Mouse (Mus musculus): Measurements from ENCODE around the gene Ephx4. TPM values are rescaled to one million over a fixed set of nuclear protein-coding genes. Genes with fewer than 3 reads are reported as not detected.

The Ephx4 gene
- polyA plus RNA-seq, 1 experiment from 2014 or later, result 1.9 TPM

- H3K9ac ChIP-seq, result no peak overlapping the region
- no peaks in the 10 kb centered on the region for H3K9me3 ChIP-seq
- no peaks in the 10 kb centered on the region for H3K36me3 ChIP-seq
- 0 out of 2 replicates have a peak, but pooled peaks cover 1% of the 10 kb centered on the region for H3K27me3 ChIP-seq
- 66% methylated on average over 6 of the region's 6 CpGs for WGBS
- no peak overlapping the region for H3K27ac ChIP-seq
- no peak overlapping the region for H3K4me3 ChIP-seq
- peaks cover 12% of the 10 kb centered on the region for H3K4me1 ChIP-seq
- peak overlapping the region; percentile 73 for H3K4me2 ChIP-seq (replicated peaks)
- ATAC-seq (ENCODE audit: low FRiP score, low read depth), result no peak
Measured at GRCm38 (mm10) chr5:107436587-107437209, 34.2 kb downstream of the Ephx4 start.

DNA sequence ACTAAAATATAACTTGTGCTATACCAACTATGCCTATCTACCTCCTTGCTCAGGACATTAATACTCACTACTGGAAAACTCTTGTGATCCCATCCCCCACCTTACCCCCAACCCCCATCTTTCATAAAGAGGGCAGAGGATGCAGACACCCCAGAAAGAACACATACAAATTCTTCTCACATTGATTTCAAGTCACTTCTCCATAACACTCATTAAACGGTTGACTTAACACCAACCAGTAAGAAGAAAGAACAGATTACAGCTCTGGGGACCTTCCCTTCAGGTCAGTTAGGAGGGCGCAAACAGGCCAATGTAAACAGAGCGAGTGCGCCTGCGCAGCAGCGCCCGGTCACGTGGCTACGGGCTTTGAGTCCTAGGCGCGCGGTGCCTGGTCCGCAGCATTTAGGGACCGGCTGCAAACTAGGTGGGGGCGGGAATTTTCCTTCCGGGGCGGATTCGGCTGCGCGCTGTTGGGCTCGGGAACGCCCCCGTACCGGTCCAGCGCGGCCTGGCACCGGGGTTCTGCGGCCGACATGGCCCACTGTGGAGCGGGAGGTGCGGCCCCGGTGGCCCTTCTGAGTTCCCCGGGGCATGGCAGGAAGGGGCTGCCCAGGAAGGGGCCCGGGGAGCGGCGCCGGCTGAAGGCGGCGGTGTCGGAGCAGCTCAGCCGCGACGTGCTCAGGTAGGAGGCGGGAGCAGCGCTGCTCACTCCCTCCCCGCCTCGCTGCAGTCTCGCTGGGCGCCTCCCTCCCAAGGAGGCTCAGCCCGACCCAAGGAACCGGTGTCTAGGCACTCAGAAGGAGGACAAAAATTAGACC, 35.1 kb downstream of the Ephx4 start, which contains the start of gene Btbd8:
Btbd8 (plus strand) TSS at position 534 of the 818 bp plus-strand sequence.
- ATAC-seq (ENCODE audit: low FRiP score, low read depth), result peak; percentile 94
- H3K4me1 ChIP-seq, result peaks cover 16% of the 10 kb centered on the region
- H3K36me3 ChIP-seq, result no peaks in the 10 kb centered on the region
- WGBS, result under 1% methylated on average over 50 of the region's 51 CpGs
- no peaks in the 10 kb centered on the region for H3K9me3 ChIP-seq
- no peaks in the 10 kb centered on the region for H3K27me3 ChIP-seq
- peak within 1 kb of the TSS; percentile 89 for H3K27ac ChIP-seq
- H3K4me3 ChIP-seq, result peak within 1 kb of the TSS; percentile 83
- peak within 1 kb of the TSS; percentile 73 for H3K4me2 ChIP-seq (replicated peaks)
- H3K9ac ChIP-seq, result peak within 1 kb of the TSS; percentile 94

- no peaks in the 10 kb centered on the region for H3K9me3 ChIP-seq
- H3K36me3 ChIP-seq, result no peaks in the 10 kb centered on the region
- peak overlapping the region; percentile 83 for H3K4me3 ChIP-seq
- peak; percentile 13; the same call in 1 of the 2 replicates for ATAC-seq (ENCODE audit: low FRiP score, low read depth)
- H3K4me2 ChIP-seq (replicated peaks), result peak overlapping the region; percentile 73
- peak overlapping the region; percentile 89 for H3K27ac ChIP-seq
- 21% methylated on average over 7 of the region's 7 CpGs for WGBS
- no peaks in the 10 kb centered on the region for H3K27me3 ChIP-seq
- H3K9ac ChIP-seq, result peak overlapping the region; percentile 94
- peaks cover 18% of the 10 kb centered on the region for H3K4me1 ChIP-seq
Measured at GRCm38 (mm10) chr5:107438353-107438752, 35.8 kb downstream of the Ephx4 start.

DNA sequence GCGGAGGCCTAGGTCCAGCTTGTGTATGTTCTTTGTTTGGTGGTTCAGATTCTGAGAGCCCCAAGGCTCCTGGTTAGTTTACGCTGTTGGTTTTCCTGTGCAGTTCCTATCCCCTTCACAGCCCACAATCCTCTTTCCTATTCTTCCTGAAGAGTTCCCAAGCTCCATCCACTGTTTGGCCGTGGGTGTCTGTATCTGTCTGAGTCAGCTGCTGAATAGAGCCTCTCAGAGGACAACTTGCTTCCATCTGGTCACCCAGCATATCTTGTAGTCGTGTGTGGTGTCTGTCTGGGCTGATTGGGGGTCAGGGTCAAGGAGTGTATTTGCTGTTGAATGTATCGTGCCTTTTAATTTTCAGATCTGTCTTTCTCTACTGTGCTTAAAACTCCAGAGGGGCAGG, 39.3 kb downstream of the Ephx4 start:
- H3K9ac ChIP-seq, result no peak overlapping the region
- no peaks in the 10 kb centered on the region for H3K27me3 ChIP-seq
- H3K4me2 ChIP-seq (replicated peaks), result no peak overlapping the region
- peaks cover 18% of the 10 kb centered on the region for H3K4me1 ChIP-seq
- no peak for ATAC-seq (ENCODE audit: low FRiP score, low read depth)
- H3K36me3 ChIP-seq, result no peaks in the 10 kb centered on the region; the same call in 1 of the 2 replicates
- no peaks in the 10 kb centered on the region for H3K9me3 ChIP-seq
- H3K4me3 ChIP-seq, result no peak overlapping the region
- no peak overlapping the region for H3K27ac ChIP-seq
- 79% methylated on average over 5 of the region's 5 CpGs for WGBS

- ATAC-seq (ENCODE audit: low FRiP score, low read depth), result no peak
- Histone ChIP-seq H3K9me3 (no peaks in the 10 kb centered on the region), H3K36me3 (no peaks in the 10 kb centered on the region; the same call in 1 of the 2 replicates), H3K4me2 (replicated peaks) (no peak overlapping the region), H3K27me3 (no peaks in the 10 kb centered on the region), H3K4me1 (peaks cover 6% of the 10 kb centered on the region), H3K27ac (no peak overlapping the region), H3K4me3 (no peak overlapping the region), H3K9ac (no peak overlapping the region)
- 83% methylated on average over 4 of the region's 4 CpGs for WGBS
Measured at GRCm38 (mm10) chr5:107444251-107444650, 41.7 kb downstream of the Ephx4 start.

GRCm38 (mm10) chr5:107447977-107448376, 45.4 kb downstream of the Ephx4 start:
- Histone ChIP-seq H3K4me1 (no peaks in the 10 kb centered on the region), H3K4me2 (replicated peaks) (no peak overlapping the region), H3K27ac (no peak overlapping the region), H3K36me3 (peaks cover 8% of the 10 kb centered on the region; the same call in 1 of the 2 replicates), H3K9ac (no peak overlapping the region), H3K4me3 (no peak overlapping the region), H3K27me3 (no peaks in the 10 kb centered on the region), H3K9me3 (no peaks in the 10 kb centered on the region)
- WGBS, result 86% methylated on average over 4 of the region's 4 CpGs
- no peak for ATAC-seq (ENCODE audit: low FRiP score, low read depth)

DNA sequence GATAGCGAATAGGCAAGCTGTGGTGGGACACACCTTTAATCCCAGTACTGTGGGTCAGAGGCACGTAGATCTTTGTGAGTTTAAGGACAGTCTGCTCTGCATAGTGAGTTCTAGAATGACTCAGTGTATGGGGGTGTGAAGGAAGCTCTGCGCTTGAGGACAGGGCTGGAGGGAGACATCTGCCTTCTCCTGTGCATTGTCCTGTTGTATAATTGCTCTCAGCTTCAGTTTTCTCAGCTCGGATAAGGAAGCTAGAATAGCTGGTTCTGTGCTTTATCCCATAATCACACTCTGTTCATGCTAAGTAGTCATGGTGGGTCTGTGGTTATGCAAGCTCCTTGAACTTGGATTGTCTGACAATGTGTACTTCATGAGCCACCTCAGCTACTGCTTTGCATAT, 46.2 kb downstream of the Ephx4 start:
- H3K4me3 ChIP-seq, result no peak overlapping the region
- H3K9me3 ChIP-seq, result no peaks in the 10 kb centered on the region
- H3K4me2 ChIP-seq (replicated peaks), result no peak overlapping the region
- peaks cover 13% of the 10 kb centered on the region; the same call in 1 of the 2 replicates for H3K36me3 ChIP-seq
- H3K4me1 ChIP-seq, result no peaks in the 10 kb centered on the region
- no peak overlapping the region for H3K27ac ChIP-seq
- no peak overlapping the region for H3K9ac ChIP-seq
- WGBS, result 91% methylated on average over 4 of the region's 4 CpGs
- ATAC-seq (ENCODE audit: low FRiP score, low read depth), result no peak
- H3K27me3 ChIP-seq, result no peaks in the 10 kb centered on the region

DNA sequence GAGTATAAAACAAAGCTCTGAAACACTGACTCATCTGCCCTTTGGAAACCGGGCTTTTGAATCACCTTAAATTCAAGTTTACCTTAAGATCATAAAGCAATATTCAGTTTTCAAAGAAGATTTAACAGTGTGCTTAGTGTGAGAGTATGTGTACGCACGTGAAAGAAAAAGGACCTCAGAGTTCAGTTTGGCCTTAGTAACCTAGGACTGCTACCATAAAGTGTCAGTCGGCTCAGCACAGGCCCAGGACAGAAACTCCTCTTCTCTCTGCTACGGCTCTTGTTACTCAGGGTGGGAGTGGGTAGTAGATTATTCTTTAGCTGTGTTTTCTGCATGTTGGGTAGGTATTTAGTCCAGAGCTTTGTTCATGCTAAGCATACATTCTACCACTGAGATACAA, 47.1 kb downstream of the Ephx4 start:
- Histone ChIP-seq H3K9ac (no peak overlapping the region), H3K4me3 (no peak overlapping the region), H3K36me3 (peaks cover 15% of the 10 kb centered on the region; the same call in 1 of the 2 replicates), H3K4me2 (replicated peaks) (no peak overlapping the region), H3K27me3 (no peaks in the 10 kb centered on the region), H3K27ac (no peak overlapping the region), H3K4me1 (no peaks in the 10 kb centered on the region), H3K9me3 (no peaks in the 10 kb centered on the region)
- ATAC-seq (ENCODE audit: low FRiP score, low read depth), result no peak
- WGBS, result 89% methylated on average over 5 of the region's 5 CpGs

DNA sequence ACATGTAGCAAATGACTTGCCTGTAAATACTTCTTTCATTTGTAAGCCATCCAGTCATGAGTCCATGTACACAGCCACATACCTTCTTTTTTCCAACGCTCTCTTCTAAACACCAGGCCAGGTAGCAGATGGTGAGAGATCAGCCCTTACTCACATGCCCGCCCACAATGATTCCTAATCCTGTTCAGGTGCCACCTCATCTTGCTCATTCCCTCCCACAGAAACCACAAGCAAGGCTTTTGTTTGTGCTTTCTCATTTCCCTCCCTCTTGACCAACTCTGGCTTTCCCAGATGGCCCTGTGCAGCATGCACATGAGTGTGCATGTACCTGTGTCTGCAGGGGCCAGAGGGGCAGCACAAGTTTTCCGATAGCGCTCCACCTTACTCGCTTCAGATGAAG, 47.8 kb downstream of the Ephx4 start:
- H3K4me1 ChIP-seq, result no peaks in the 10 kb centered on the region
- no peaks in the 10 kb centered on the region for H3K27me3 ChIP-seq
- 94% methylated on average over 5 of the region's 5 CpGs for WGBS
- peaks cover 16% of the 10 kb centered on the region; the same call in 1 of the 2 replicates for H3K36me3 ChIP-seq
- H3K4me2 ChIP-seq (replicated peaks), result no peak overlapping the region
- no peak overlapping the region for H3K4me3 ChIP-seq
- H3K9ac ChIP-seq, result no peak overlapping the region
- no peak for ATAC-seq (ENCODE audit: low FRiP score, low read depth)
- H3K9me3 ChIP-seq, result no peaks in the 10 kb centered on the region
- no peak overlapping the region for H3K27ac ChIP-seq

DNA sequence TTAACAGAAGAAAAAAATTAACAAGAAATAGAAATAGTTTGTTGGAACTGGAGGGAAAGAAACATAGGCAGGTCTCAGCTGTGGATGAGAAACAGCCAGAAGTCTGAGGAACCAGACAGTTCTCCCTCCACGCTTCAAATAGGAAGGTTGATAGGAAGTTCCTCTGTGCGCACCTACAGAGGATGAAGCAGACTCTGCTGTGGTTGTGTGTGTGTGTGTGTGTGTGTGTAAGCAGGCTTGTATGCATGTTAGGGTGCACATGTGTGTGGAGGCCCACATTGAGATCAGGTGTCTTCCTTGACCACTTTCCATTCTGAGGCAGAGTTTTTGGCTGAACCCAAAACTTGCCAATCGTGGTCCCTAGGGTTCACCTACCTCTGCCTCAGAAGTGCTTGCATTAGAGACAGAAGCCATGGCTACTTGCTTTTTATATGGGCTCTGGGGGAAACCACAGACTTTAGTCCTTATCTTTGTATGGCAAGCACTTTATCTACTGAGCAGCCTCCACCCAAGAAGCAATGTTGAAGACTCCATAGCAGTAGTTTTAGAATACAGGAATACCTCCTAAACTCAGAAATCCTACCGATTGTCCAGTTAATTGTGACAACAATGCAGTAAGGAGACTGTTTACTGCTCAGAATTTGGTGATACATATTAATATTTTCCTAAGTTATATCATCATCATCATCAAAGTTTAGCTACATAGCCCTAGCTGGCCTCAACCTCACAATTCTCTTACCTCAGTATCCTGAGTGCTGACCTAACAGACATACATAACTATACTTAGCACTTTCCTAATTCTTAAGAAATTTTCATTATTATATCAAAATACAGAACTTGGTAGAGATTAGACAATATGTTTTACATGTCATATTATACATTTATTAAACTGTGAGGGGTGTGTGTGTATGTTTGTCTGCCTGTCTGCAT, 59.9 kb downstream of the Ephx4 start:
- no peaks in the 10 kb centered on the region for H3K9me3 ChIP-seq
- H3K27ac ChIP-seq, result no peak overlapping the region
- 93% methylated on average over 4 of the region's 4 CpGs for WGBS
- H3K36me3 ChIP-seq, result 0 out of 2 replicates have a peak, but pooled peaks cover 6% of the 10 kb centered on the region
- ATAC-seq (ENCODE audit: low FRiP score, low read depth), result no peak
- H3K4me2 ChIP-seq (replicated peaks), result no peak overlapping the region
- no peaks in the 10 kb centered on the region for H3K4me1 ChIP-seq
- H3K4me3 ChIP-seq, result no peak overlapping the region
- no peak overlapping the region for H3K9ac ChIP-seq
- H3K27me3 ChIP-seq, result no peaks in the 10 kb centered on the region

DNA sequence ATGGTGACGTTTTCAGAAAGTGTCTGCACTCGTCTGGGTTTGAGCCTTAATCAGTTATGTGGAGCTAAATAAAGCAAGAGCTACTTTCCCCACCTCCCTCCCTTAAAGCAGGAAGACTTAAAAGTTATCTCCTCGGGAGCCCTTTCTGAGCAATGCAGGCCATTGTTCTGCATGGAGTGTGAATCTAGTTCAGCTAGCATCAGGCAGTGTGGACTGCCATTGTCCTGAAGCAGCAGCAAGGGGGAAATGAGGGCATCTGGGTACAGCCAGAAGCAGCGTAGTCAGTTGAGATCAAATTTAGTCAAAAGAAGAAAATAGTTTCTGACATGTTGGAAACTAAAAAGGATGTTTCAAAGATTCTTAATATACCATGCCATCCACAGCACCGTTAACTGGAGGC, 64.0 kb downstream of the Ephx4 start:
- Histone ChIP-seq H3K4me1 (no peaks in the 10 kb centered on the region), H3K9ac (no peak overlapping the region), H3K27me3 (no peaks in the 10 kb centered on the region), H3K36me3 (peaks cover 9% of the 10 kb centered on the region; the same call in 1 of the 2 replicates), H3K9me3 (no peaks in the 10 kb centered on the region), H3K27ac (no peak overlapping the region), H3K4me3 (no peak overlapping the region), H3K4me2 (replicated peaks) (no peak overlapping the region)
- no peak for ATAC-seq (ENCODE audit: low FRiP score, low read depth)
- 60% methylated on average over 5 of the region's 5 CpGs for WGBS

Measured in limb, embryonic 13.5 days (tissue).